32 mouse cellular contexts compared by ENCODE assay signal in the genomic region with DNA sequence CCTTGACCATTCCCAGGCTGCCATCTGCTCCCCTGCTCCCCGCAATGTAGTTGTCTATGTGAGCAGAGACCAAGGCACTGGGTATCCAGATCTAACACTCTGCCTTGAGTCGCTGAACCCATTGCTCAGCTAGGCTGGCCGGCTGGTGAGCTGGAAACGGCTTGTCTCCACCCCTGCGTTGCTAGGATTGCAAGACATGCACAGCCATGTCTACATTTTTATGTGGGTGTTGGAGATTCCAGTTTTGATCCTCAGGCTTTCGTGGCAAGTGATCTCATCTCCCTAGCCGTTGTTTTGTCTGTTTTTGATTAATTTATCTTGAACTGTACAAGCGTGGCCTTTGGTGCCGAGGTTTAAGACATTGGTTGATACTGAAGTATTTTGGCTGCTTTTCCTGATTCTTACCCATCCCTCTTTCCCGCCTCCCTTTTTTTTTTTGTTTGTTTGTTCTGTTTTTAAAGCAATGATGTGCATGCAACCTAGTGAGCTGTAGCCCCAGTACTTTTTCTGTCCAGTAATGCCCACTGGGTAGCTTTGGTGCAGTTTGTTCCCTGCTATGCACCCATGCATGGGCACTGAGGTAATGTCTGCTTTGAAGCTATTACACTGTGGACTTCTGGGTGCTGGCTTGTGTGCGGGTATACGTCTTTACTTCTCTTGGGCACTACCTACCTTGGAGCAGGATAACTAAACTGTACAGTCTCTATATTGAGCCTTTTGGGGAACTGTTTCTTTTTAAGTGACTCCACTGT. TPM values are rescaled to one million over a fixed set of nuclear protein-coding genes. Genes with fewer than 3 reads are reported as not detected.
DNase-seq lines count a peak whose midpoint lies in the region; ATAC-seq and TF ChIP-seq lines count a peak whose summit lies in the region.
"Had no signal": no experiment of that assay in that cellular context is flagged by ENCODE, and none has a peak within 500 bp of the region (broad histone marks: within the 10 kb centered on the region; RNA-seq: fewer than 3 reads in every experiment).

No protein-coding gene starts in this region.

- in situ Hi-C loops in Patski (cut with MboI; ENCODE audit: low pct_unique_long_range_greater_than_20kb): no loop called here

- no peak for ATAC-seq in liver, embryonic 13.5 days (ENCODE audit: low read depth)
- no peak for ATAC-seq in liver, embryonic 12.5 days
- ATAC-seq in Patski: peak; percentile 92
- peak; percentile 30; the same call in 1 of the 2 replicates for ATAC-seq in megakaryocyte-erythroid progenitor cell, adult 5-6 weeks (replicated peaks; ENCODE audit: low FRiP score, low TSS enrichment, poor library complexity, severe bottlenecking)
- ATAC-seq in kidney, embryonic 15.5 days (replicated peaks; ENCODE audit: low FRiP score): no peak
- ATAC-seq: forebrain, embryonic 15.5 days; hindbrain, postnatal 0 days; intestine, embryonic 15.5 days; lung, postnatal 0 days; midbrain, embryonic 15.5 days had no signal

- no peaks in the 10 kb centered on the region for H3K27me3 ChIP-seq in liver, embryonic 13.5 days
- no peaks in the 10 kb centered on the region for H3K27me3 ChIP-seq in liver, embryonic 12.5 days (replicated peaks)
- no peaks in the 10 kb centered on the region for H3K27me3 ChIP-seq in Patski
- H3K27me3 ChIP-seq in kidney, embryonic 15.5 days: no peaks in the 10 kb centered on the region
- H3K27me3 ChIP-seq: CH12.LX; forebrain, embryonic 15.5 days; heart, embryonic 15.5 days; hindbrain, embryonic 12.5 days; intestine, embryonic 15.5 days; megakaryocyte, embryonic 14.5 days; midbrain, embryonic 15.5 days had no signal

- peaks cover 90% of the 10 kb centered on the region for H3K36me3 ChIP-seq in liver, embryonic 13.5 days
- peaks cover 96% of the 10 kb centered on the region for H3K36me3 ChIP-seq in liver, embryonic 12.5 days
- peaks cover 83% of the 10 kb centered on the region for H3K36me3 ChIP-seq in kidney, embryonic 15.5 days

- TF ChIP-seq CTCF in Patski (IDR thresholded peaks at IDR 0.05): no peak

- H3K9ac ChIP-seq in liver, embryonic 13.5 days: no peak overlapping the region
- no peak overlapping the region for H3K9ac ChIP-seq in liver, embryonic 12.5 days
- no peak overlapping the region for H3K9ac ChIP-seq in kidney, embryonic 15.5 days
- H3K9ac ChIP-seq: forebrain, embryonic 15.5 days; heart, embryonic 15.5 days; hindbrain, embryonic 12.5 days; intestine, embryonic 15.5 days; midbrain, embryonic 15.5 days had no signal

- H3K4me2 ChIP-seq in liver, embryonic 13.5 days: no peak overlapping the region
- no peak overlapping the region for H3K4me2 ChIP-seq in liver, embryonic 12.5 days
- H3K4me2 ChIP-seq in kidney, embryonic 15.5 days: no peak overlapping the region
- H3K4me2 ChIP-seq: forebrain, embryonic 15.5 days; heart, embryonic 15.5 days; hindbrain, embryonic 12.5 days; intestine, embryonic 15.5 days; midbrain, embryonic 15.5 days had no signal

- DNase-seq in liver, embryonic 13.5 days: no peak
- DNase-seq in urinary bladder, postnatal 14 days (ENCODE audit: low spot score): peak; percentile 54
- DNase-seq in urinary bladder, postnatal 4 days (ENCODE audit: low spot score in 2 of 2): no peak
- peak; percentile 82 for DNase-seq in Patski (ENCODE audit: low read depth, low spot score)
- DNase-seq in layer of hippocampus, adult 18-20 months (ENCODE audit: low spot score in 2 of 2): no peak
- DNase-seq: adrenal gland, postnatal 25 days; cerebellum, adult 11-12 months; cerebellum, postnatal 10 days; gastrocnemius, postnatal 10 days; kidney, adult 2 months; kidney, postnatal 10 days; layer of hippocampus, adult 9-11 months; liver; lung, adult 18-20 months; lung, postnatal 4 days; retina, postnatal 1 day; right cerebral cortex, postnatal 14 days; thymus, postnatal 25 days had no signal

- WGBS in liver, embryonic 13.5 days (ENCODE audit: insufficient replicate concordance): 70% methylated on average over 12 of the region's 12 CpGs
- WGBS in liver, embryonic 12.5 days (ENCODE audit: insufficient replicate concordance): 79% methylated on average over 12 of the region's 12 CpGs
- 83% methylated on average over 12 of the region's 12 CpGs for WGBS in kidney, embryonic 15.5 days

- POLR2A ChIA-PET in Patski (lab: Charles Lee): interaction anchor here (1.3 to 1.4 kb wide), 2 partner anchors 11 to 15 kb away, joined by 3 read pairs; no protein-coding TSS in a partner anchor

- CTCF ChIA-PET in Patski (lab: Charles Lee): interaction anchor here (1.7 to 2.7 kb wide), 2 partner anchors 14 to 16 kb away, joined by 4 to 10 read pairs; no protein-coding TSS in a partner anchor

- H3K27ac ChIP-seq in liver, embryonic 13.5 days: peak overlapping the region; percentile 37; the same call in 1 of the 2 replicates
- no peak overlapping the region for H3K27ac ChIP-seq in liver, embryonic 12.5 days
- no peak overlapping the region for H3K27ac ChIP-seq in kidney, embryonic 15.5 days
- H3K27ac ChIP-seq: forebrain, embryonic 10.5 days; forebrain, embryonic 15.5 days; heart, embryonic 10.5 days; heart, embryonic 15.5 days; hindbrain, embryonic 12.5 days; hindbrain, postnatal 0 days; intestine, embryonic 15.5 days; midbrain, embryonic 15.5 days had no signal

- H3K4me1 ChIP-seq in liver, embryonic 13.5 days (replicated peaks): peaks cover 56% of the 10 kb centered on the region
- peaks cover 60% of the 10 kb centered on the region for H3K4me1 ChIP-seq in liver, embryonic 12.5 days
- peaks cover 3% of the 10 kb centered on the region for H3K4me1 ChIP-seq in kidney, embryonic 15.5 days
- H3K4me1 ChIP-seq: forebrain, embryonic 15.5 days had no signal

- H3K4me3 ChIP-seq in liver, embryonic 13.5 days (replicated peaks): no peak overlapping the region
- H3K4me3 ChIP-seq in liver, embryonic 12.5 days: no peak overlapping the region
- H3K4me3 ChIP-seq in kidney, embryonic 15.5 days (replicated peaks): no peak overlapping the region
- H3K4me3 ChIP-seq: forebrain, embryonic 10.5 days; forebrain, embryonic 15.5 days; heart, embryonic 10.5 days; heart, embryonic 15.5 days; hindbrain, embryonic 12.5 days; intestine, embryonic 15.5 days; megakaryocyte, embryonic 14.5 days; midbrain, embryonic 15.5 days had no signal

- no peaks in the 10 kb centered on the region for H3K9me3 ChIP-seq in liver, embryonic 13.5 days (replicated peaks)
- H3K9me3 ChIP-seq in liver, embryonic 12.5 days (replicated peaks): no peaks in the 10 kb centered on the region
- no peaks in the 10 kb centered on the region for H3K9me3 ChIP-seq in kidney, embryonic 15.5 days (replicated peaks)
- H3K9me3 ChIP-seq: forebrain, embryonic 10.5 days; forebrain, embryonic 15.5 days; heart, embryonic 10.5 days; heart, embryonic 15.5 days; hindbrain, embryonic 12.5 days; intestine, embryonic 15.5 days; megakaryocyte, embryonic 14.5 days; midbrain, embryonic 15.5 days had no signal

RNA-seq across cellular contexts. Expression of a gene that starts 16.4 kb away (rescaled TPM):
- polyA plus RNA-seq in liver, embryonic 13.5 days (2015; fragmentation: Nextera tagmentation; extraction: Ambion mirVana): 45.9 and 47.8 TPM in 2 replicates
- polyA plus RNA-seq in liver, embryonic 12.5 days (2016; fragmentation: Nextera tagmentation; extraction: Ambion mirVana): 64.7 and 71.1 TPM in 2 replicates
- polyA plus RNA-seq in Patski (2021): 161 TPM
- 55.1 and 77.7 TPM in 2 replicates for total RNA-seq in megakaryocyte-erythroid progenitor cell, adult 5-6 weeks (2014; fragmentation: Nextera tagmentation)
- total RNA-seq in megakaryocyte-erythroid progenitor cell, adult 5-6 weeks (2017): 37.7 and 41.5 TPM in 2 replicates
- total RNA-seq in layer of hippocampus, adult 18-20 months (2021): 100 to 1,000 TPM in 1 of 2 experiments, 10 to 100 TPM in 1; 87.0 to 107 TPM
- 65.2 and 65.3 TPM in 2 replicates for polyA plus RNA-seq in kidney, embryonic 15.5 days (2015; fragmentation: Nextera tagmentation; extraction: Ambion mirVana)

Comparison
In these comparisons a context has a peak if more than half of its experiments do, and no peak if none do; other contexts are left out.
1. DNase-seq: peak in urinary bladder, postnatal 14 days (single experiment) and Patski (single experiment); none in liver, embryonic 13.5 days (single experiment), urinary bladder, postnatal 4 days (0 of 2) and layer of hippocampus, adult 18-20 months (0 of 2).
2. ATAC-seq: peak in Patski (single experiment) and megakaryocyte-erythroid progenitor cell, adult 5-6 weeks (single experiment); none in liver, embryonic 13.5 days (single experiment), liver, embryonic 12.5 days (single experiment) and kidney, embryonic 15.5 days (single experiment).